Comparison of ENCODE assay signal across 8 mouse cellular contexts in the genomic region with DNA sequence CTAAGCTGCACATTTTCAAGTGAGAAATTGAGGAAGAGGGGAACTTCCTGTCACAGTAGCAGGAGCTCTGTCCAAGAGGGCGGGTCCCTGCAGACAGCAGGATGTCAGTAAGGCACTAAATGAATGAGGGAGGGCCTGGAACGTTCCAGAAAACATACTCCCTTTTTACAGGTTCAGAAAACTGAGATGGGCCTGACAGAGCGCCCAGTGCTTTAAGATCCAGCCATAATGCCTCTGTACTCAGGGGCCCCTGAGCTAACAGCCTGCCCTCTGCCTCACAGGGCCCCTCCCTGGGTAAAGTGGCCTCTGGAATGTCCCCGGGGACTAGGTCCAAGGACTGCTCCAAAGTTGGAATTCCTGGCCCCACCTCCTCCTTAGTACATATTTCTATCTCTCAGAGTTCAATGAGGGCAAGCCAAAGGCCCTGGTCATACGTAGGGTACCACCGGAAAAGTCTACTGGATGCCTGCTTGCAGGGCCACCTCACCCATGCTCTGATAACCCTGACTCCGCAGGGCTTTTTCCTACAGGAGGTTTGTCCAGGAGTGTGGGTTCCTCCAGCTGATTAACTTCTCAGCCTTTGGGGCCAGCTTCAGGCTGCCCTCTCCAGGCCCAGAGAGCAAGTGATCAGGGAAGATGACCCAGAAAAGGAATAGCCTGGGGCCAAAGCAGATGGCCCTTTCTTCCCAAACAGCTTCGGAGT. TPM values are rescaled to one million over a fixed set of nuclear protein-coding genes. Genes with fewer than 3 reads are reported as not detected.
DNase-seq lines count a peak whose midpoint lies in the region; ATAC-seq lines count a peak whose summit lies in the region.

No protein-coding gene starts in this region.

- H3K27ac ChIP-seq in heart, embryonic 16.5 days (ENCODE audit: low read length), result peak overlapping the region; percentile 100

- WGBS in heart, embryonic 16.5 days, result 16% methylated on average over 8 of the region's 8 CpGs

- H3K4me3 ChIP-seq in heart, embryonic 16.5 days (ENCODE audit: low read length), result 0 out of 2 replicates have a peak overlapping the region, but pooled peaks have one; percentile 14

- no peak for ATAC-seq in heart, embryonic 16.5 days (replicated peaks; ENCODE audit: extremely low read depth, insufficient read depth, low FRiP score)

- H3K4me1 ChIP-seq in heart, embryonic 16.5 days (ENCODE audit: control insufficient read depth, insufficient read depth, low read length), result peaks cover 34% of the 10 kb centered on the region

- H3K27me3 ChIP-seq in heart, embryonic 16.5 days (ENCODE audit: control insufficient read depth, insufficient read depth, low read length), result no peaks in the 10 kb centered on the region

- peak; percentile 69 for DNase-seq in gastrocnemius, adult 18-20 months (ENCODE audit: low spot score)
- DNase-seq in gastrocnemius, postnatal 36 days, result no peak
- peak; percentile 48 to 59 for DNase-seq in adrenal gland, postnatal 36 days
- peak; percentile 79 for DNase-seq in kidney, postnatal 10 days
- peak; percentile 75 to 86 for DNase-seq in lung, postnatal 4 days
- DNase-seq in thymus, postnatal 0 days (ENCODE audit: low spot score), result peak; percentile 2
- no peak for DNase-seq in left cerebral cortex, adult 9 months (ENCODE audit: low spot score in 2 of 2)

- H3K9me3 ChIP-seq in heart, embryonic 16.5 days (replicated peaks; ENCODE audit: control insufficient read depth, low read length), result no peaks in the 10 kb centered on the region

- H3K9ac ChIP-seq in heart, embryonic 16.5 days (ENCODE audit: low read length), result peak overlapping the region; percentile 64

- H3K36me3 ChIP-seq in heart, embryonic 16.5 days (ENCODE audit: control insufficient read depth, insufficient read depth), result peaks cover 8% of the 10 kb centered on the region

- H3K4me2 ChIP-seq in heart, embryonic 16.5 days (ENCODE audit: low read depth, low read length), result peak overlapping the region; percentile 97

- intact Hi-C loops in gastrocnemius, postnatal 36 days (cut with DNase I), result no loop called here

RNA-seq across cellular contexts. Expression of a gene that starts 3.2 kb away (rescaled TPM):
- 100 to 1,000 TPM; 452 to 583 TPM for total RNA-seq in gastrocnemius, adult 18-20 months (2021)
- total RNA-seq in gastrocnemius, postnatal 36 days (2021), result 100 to 1,000 TPM; 427 to 440 TPM
- total RNA-seq in adrenal gland, postnatal 36 days (2021), result 1,000 to 10,000 TPM; 3,336 to 3,351 TPM
- polyA plus RNA-seq in heart, embryonic 16.5 days (2015; fragmentation: Nextera tagmentation; extraction: Ambion mirVana), result 5,062 and 5,724 TPM in 2 replicates
- 27,108 and 27,970 TPM in 2 replicates for polyA plus RNA-seq in thymus, postnatal 0 days (2015; fragmentation: Nextera tagmentation; extraction: Ambion mirVana)

RNA-seq across cellular contexts. Expression of a gene that starts 14.5 kb away (rescaled TPM):
- 1 to 10 TPM; 4.9 to 5.9 TPM for total RNA-seq in gastrocnemius, adult 18-20 months (2021)
- 1 to 10 TPM; 5.7 to 6.0 TPM for total RNA-seq in gastrocnemius, postnatal 36 days (2021)
- 10 to 100 TPM; 10.8 to 13.9 TPM for total RNA-seq in adrenal gland, postnatal 36 days (2021)
- polyA plus RNA-seq in heart, embryonic 16.5 days (2015; fragmentation: Nextera tagmentation; extraction: Ambion mirVana), result 7.5 and 8.3 TPM in 2 replicates
- 4.7 and 5.9 TPM in 2 replicates for polyA plus RNA-seq in thymus, postnatal 0 days (2015; fragmentation: Nextera tagmentation; extraction: Ambion mirVana)

RNA-seq across cellular contexts. Expression of a gene that starts 50.4 kb away (rescaled TPM):
- total RNA-seq in gastrocnemius, adult 18-20 months (2021), result 1 to 10 TPM; 3.7 to 8.5 TPM
- total RNA-seq in gastrocnemius, postnatal 36 days (2021), result 10 to 100 TPM in 1 of 2 experiments, 1 to 10 TPM in 1; 9.8 to 12.0 TPM
- 10 to 100 TPM; 33.6 to 42.0 TPM for total RNA-seq in adrenal gland, postnatal 36 days (2021)
- polyA plus RNA-seq in heart, embryonic 16.5 days (2015; fragmentation: Nextera tagmentation; extraction: Ambion mirVana), result 115 and 129 TPM in 2 replicates
- 33.5 and 37.0 TPM in 2 replicates for polyA plus RNA-seq in thymus, postnatal 0 days (2015; fragmentation: Nextera tagmentation; extraction: Ambion mirVana)

Comparison
In these comparisons a context has a peak if more than half of its experiments do, and no peak if none do; other contexts are left out.
1. DNase-seq: peak in gastrocnemius, adult 18-20 months (single experiment), adrenal gland, postnatal 36 days (2 of 2), kidney, postnatal 10 days (single experiment), lung, postnatal 4 days (2 of 2) and thymus, postnatal 0 days (single experiment); none in gastrocnemius, postnatal 36 days (0 of 2) and left cerebral cortex, adult 9 months (0 of 2).
2. RNA of a gene that starts 3.2 kb away (total RNA-seq): 3,336 to 3,351 TPM in adrenal gland, postnatal 36 days; 452 to 583 TPM in gastrocnemius, adult 18-20 months and 427 to 440 TPM in gastrocnemius, postnatal 36 days; every median in the first group is over 4 times any median in the second.